Mouse (Mus musculus): ENCODE data around the gene Casp4. TPM values are rescaled to one million over a fixed set of nuclear protein-coding genes. Genes with fewer than 3 reads are reported as not detected.

The Casp4 gene
- 1 to 10 TPM in 1 of 2 experiments, under 1 TPM in 1; 0.68 to 1.1 TPM for total RNA-seq (2021)

GRCm38 (mm10) chr9:5308561-5308960, at the start of gene Casp4:
Gene Casp4, plus strand, starts transcription at chr9:5308828.
- no peak for DNase-seq
- intact Hi-C loops (cut with DNase I) = no loop called here

GRCm38 (mm10) chr9:5263951-5264475, 44.6 kb upstream of the Casp4 start:
- no peak for DNase-seq
- intact Hi-C loops (cut with DNase I) = no loop called here

- DNase-seq = no peak
- intact Hi-C loops (cut with DNase I) = no loop called here
These were observed 38.4 kb upstream of the Casp4 start for GRCm38 (mm10) chr9:5270274-5270673.

GRCm38 (mm10) chr9:5270884-5271283, 37.7 kb upstream of the Casp4 start:
- intact Hi-C loops (cut with DNase I) = no loop called here
- DNase-seq = no peak

GRCm38 (mm10) chr9:5271334-5271845, 37.2 kb upstream of the Casp4 start:
- intact Hi-C loops (cut with DNase I) = no loop called here
- DNase-seq = no peak

- no peak for DNase-seq
- intact Hi-C loops (cut with DNase I) = no loop called here
These were observed 22.6 kb upstream of the Casp4 start for GRCm38 (mm10) chr9:5286071-5286470.

GRCm38 (mm10) chr9:5286597-5286996, 22.0 kb upstream of the Casp4 start:
- intact Hi-C loops (cut with DNase I) = no loop called here
- no peak for DNase-seq

- intact Hi-C loops (cut with DNase I) = no loop called here
- DNase-seq = no peak
These were observed 12.0 kb upstream of the Casp4 start for GRCm38 (mm10) chr9:5296354-5297237.

- no peak for DNase-seq
- intact Hi-C loops (cut with DNase I) = no loop called here
These were observed 10.1 kb upstream of the Casp4 start, which contains the start of gene Casp1 for GRCm38 (mm10) chr9:5298329-5299131. Gene Casp1, plus strand, starts transcription at chr9:5298517.

GRCm38 (mm10) chr9:5299132-5299381, 9.6 kb upstream of the Casp4 start:
- intact Hi-C loops (cut with DNase I) = no loop called here
- no peak for DNase-seq

GRCm38 (mm10) chr9:5310112-5310511, 1.5 kb downstream of the Casp4 start:
- DNase-seq = no peak
- intact Hi-C loops (cut with DNase I) = no loop called here

- intact Hi-C loops (cut with DNase I) = no loop called here
- DNase-seq = no peak
These were observed 2.8 kb downstream of the Casp4 start for GRCm38 (mm10) chr9:5311435-5311834.

- DNase-seq = no peak
- intact Hi-C loops (cut with DNase I) = no loop called here
These were observed 19.6 kb downstream of the Casp4 start for GRCm38 (mm10) chr9:5328204-5328603.

GRCm38 (mm10) chr9:5332441-5332840, 23.8 kb downstream of the Casp4 start:
- no peak for DNase-seq
- intact Hi-C loops (cut with DNase I) = no loop called here

- no peak for DNase-seq
- intact Hi-C loops (cut with DNase I) = no loop called here
These were observed 24.8 kb downstream of the Casp4 start for GRCm38 (mm10) chr9:5333422-5333821.

- intact Hi-C loops (cut with DNase I) = no loop called here
- DNase-seq = no peak
These were observed 34.5 kb downstream of the Casp4 start for GRCm38 (mm10) chr9:5343092-5343491.

GRCm38 (mm10) chr9:5344090-5344489, 35.5 kb downstream of the Casp4 start:
- DNase-seq = no peak
- intact Hi-C loops (cut with DNase I) = no loop called here

GRCm38 (mm10) chr9:5345291-5345898, 36.8 kb downstream of the Casp4 start, which contains the start of gene Casp12:
Gene Casp12, plus strand, starts transcription at chr9:5345430.
- intact Hi-C loops (cut with DNase I) = no loop called here
- no peak for DNase-seq

- intact Hi-C loops (cut with DNase I) = no loop called here
- DNase-seq = no peak
These were observed 38.8 kb downstream of the Casp4 start for GRCm38 (mm10) chr9:5347381-5347780.

- no peak for DNase-seq
- intact Hi-C loops (cut with DNase I) = no loop called here
These were observed 45.0 kb downstream of the Casp4 start for GRCm38 (mm10) chr9:5353673-5354072.

GRCm38 (mm10) chr9:5356801-5357200, 48.2 kb downstream of the Casp4 start:
- DNase-seq = no peak
- intact Hi-C loops (cut with DNase I) = no loop called here

Data from left cerebral cortex, postnatal 4 days (tissue).